Mouse (Mus musculus): ENCODE measurements at regions not wholly inside any gene's neighbourhood (a gene's known extent, or its start where the extent isn't known, plus 50 kb on each side); places are given as distances from the start of the nearest gene placed in this dataset.

DNA sequence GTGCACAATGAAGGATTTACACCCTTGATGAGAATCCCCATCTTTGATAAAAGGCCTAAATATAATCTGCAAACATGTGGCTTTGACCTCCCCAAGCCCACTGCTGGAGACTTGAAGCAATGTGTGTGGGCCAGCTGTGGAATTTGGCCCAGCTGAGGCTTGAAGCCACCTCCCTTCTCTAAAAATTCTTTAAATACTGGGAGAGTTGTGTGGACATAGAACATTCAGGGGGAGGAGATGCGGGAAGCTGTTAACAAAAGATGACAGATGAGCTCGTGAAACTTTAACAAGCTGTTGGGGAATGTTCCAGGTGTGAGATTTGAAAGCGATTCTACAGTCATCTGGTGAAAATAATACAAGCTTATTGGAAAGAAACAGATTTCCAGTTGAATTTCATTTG, 195.3 kb downstream of the Ostf1 start:
- no peak for TF ChIP-seq POLR2A (IDR thresholded peaks at IDR 0.05; ENCODE audit: borderline replicate concordance, insufficient read depth, low read length)
- TF ChIP-seq CTCF (IDR thresholded peaks at IDR 0.05; ENCODE audit: borderline replicate concordance, insufficient read depth, low read depth, low read length): no peak

Data from cerebellum, adult 2 months (tissue).